Mouse (Mus musculus): ENCODE measurements around the gene Emc10. TPM values are rescaled to one million over a fixed set of nuclear protein-coding genes. Genes with fewer than 3 reads are reported as not detected.

Emc10 gene
- polyA plus RNA-seq, 1 experiment = 298 TPM

DNA sequence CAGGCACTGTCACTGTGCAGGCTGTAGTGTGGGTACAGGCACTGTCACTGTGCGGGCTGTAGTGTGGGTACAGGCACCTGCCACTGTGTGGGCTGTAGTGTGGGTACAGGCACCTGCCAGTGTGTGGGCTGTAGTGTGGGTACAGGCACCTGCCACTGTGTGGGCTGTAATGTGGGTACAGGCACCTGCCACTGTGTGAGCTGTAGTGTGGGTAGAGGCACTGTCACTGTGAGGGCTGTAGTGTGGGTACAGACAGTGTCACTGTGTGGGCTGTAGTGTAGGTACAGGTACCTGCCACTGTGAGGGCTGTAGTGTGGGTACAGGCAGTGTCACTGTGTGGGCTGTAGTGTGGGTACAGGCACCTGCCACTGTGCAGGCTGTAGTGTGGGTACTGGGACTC is 12.2 kb downstream of the Emc10 start:
- Histone ChIP-seq H3K27me3 (replicated peaks; ENCODE audit: control insufficient read depth, insufficient read depth, low read length) (no peaks in the 10 kb centered on the region), H3K4me1 (ENCODE audit: control insufficient read depth, insufficient read depth, low read length) (no peaks in the 10 kb centered on the region), H3K36me3 (ENCODE audit: control insufficient read depth, insufficient read depth, low read length) (no peaks in the 10 kb centered on the region), H3K27ac (ENCODE audit: insufficient read depth, low read depth, low read length) (no peak overlapping the region), H3K4me3 (ENCODE audit: insufficient read depth, low read depth, low read length) (no peak overlapping the region)
- TF ChIP-seq CTCF (conservative IDR thresholded peaks at IDR 0.05; ENCODE audit: insufficient read depth, insufficient read length, low read depth, low read length) = no peak
- TF ChIP-seq POLR2A (IDR thresholded peaks at IDR 0.05; ENCODE audit: low read depth, low read length) = no peak
- 95% methylated on average over 1 of the region's 1 CpGs for WGBS
- DNase-seq = no peak

DNA sequence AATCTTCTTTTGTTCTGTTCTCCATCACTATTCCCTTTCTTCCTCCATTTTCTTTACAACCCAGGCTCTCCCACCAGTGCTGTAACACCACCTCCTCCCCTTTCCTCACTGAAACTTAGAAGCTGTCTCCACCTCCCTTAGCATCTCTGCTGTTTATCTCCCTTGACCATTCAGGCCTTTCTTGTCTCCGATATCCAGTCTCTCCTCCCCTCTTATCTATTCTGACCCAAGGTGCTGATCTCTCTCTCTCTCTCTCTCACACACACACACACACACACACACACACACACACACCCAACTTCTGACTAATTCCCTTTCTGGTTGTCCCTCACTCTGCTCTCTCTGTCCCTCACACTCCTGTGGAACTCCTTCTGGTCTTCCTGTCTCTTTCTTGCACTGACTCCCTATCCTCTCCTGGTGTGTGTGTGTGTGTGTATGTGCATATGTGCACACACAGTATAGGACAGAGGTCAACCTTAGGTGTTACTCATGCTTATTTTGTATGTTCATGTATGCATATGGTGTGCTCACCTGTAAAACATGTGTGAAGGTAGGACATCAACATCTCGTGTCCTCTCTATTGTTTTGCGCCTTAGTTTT is 13.4 kb downstream of the Emc10 start:
- 52% methylated on average over 3 of the region's 3 CpGs for WGBS
- Histone ChIP-seq H3K4me1 (ENCODE audit: control insufficient read depth, insufficient read depth, low read length) (no peaks in the 10 kb centered on the region), H3K27ac (ENCODE audit: insufficient read depth, low read depth, low read length) (no peak overlapping the region), H3K4me3 (ENCODE audit: insufficient read depth, low read depth, low read length) (no peak overlapping the region), H3K36me3 (ENCODE audit: control insufficient read depth, insufficient read depth, low read length) (no peaks in the 10 kb centered on the region), H3K27me3 (replicated peaks; ENCODE audit: control insufficient read depth, insufficient read depth, low read length) (0 out of 2 replicates have a peak, but pooled peaks cover 1% of the 10 kb centered on the region)
- TF ChIP-seq CTCF (conservative IDR thresholded peaks at IDR 0.05; ENCODE audit: insufficient read depth, insufficient read length, low read depth, low read length) (no peak), POLR2A (IDR thresholded peaks at IDR 0.05; ENCODE audit: low read depth, low read length) (no peak)
- no peak for DNase-seq

DNA sequence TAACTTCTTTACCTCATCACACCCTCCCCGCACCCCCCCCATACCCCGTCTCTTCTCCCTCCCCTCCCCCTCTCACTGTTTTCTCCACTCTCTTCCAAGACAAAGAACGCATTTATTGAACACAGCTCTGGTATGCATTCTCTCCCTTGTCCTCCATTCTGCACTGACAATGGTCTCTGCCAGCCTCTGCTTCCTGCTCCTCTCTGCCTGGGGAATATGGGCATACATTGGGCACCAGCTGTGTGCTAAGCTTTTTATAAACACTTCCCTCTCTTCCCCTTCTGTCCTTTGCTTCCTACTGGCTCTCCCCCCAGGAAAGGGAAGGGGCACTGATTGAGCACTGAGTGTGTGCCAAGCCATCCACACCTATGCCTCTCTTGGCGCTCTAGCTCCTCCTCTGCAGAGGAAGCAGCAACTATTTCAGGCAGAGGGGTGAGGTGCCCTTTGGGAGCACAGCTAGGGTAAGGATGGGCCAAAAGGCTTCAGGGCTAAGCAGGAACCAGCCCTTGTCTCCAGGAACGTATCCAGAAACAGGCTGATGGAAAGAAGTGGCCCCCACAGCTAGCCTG is 21.2 kb downstream of the Emc10 start:
- no peak for TF ChIP-seq CTCF (conservative IDR thresholded peaks at IDR 0.05; ENCODE audit: insufficient read depth, insufficient read length, low read depth, low read length)
- TF ChIP-seq POLR2A (IDR thresholded peaks at IDR 0.05; ENCODE audit: low read depth, low read length) = no peak
- Histone ChIP-seq H3K36me3 (ENCODE audit: control insufficient read depth, insufficient read depth, low read length) (no peaks in the 10 kb centered on the region), H3K4me3 (ENCODE audit: insufficient read depth, low read depth, low read length) (no peak overlapping the region), H3K4me1 (ENCODE audit: control insufficient read depth, insufficient read depth, low read length) (no peaks in the 10 kb centered on the region), H3K27ac (ENCODE audit: insufficient read depth, low read depth, low read length) (no peak overlapping the region), H3K27me3 (replicated peaks; ENCODE audit: control insufficient read depth, insufficient read depth, low read length) (0 out of 2 replicates have a peak, but pooled peaks cover 1% of the 10 kb centered on the region)
- DNase-seq = no peak
- 29% methylated on average over 5 of the region's 5 CpGs for WGBS

DNA sequence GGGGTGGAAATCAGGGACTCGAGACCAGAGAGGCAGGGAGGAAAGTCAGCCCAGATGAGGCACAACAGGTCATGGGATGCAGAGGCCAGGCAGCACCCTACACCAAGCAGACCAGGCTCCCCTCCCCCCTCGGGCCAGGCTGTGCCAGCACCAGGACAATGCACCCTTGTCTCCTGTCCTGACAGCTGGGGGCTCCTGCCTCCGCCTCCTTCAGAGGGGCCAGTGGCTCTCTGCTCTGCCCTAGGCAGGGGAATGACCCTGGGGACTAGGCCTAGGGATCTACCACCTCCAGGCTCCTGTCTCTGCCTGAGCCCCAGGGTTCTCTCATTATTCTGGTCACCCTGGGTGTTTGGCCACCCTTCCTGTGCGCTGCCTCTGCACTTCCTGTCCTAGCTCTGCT is 21.9 kb downstream of the Emc10 start:
- 27% methylated on average over 4 of the region's 4 CpGs for WGBS
- no peaks in the 10 kb centered on the region for H3K4me1 ChIP-seq (ENCODE audit: control insufficient read depth, insufficient read depth, low read length)
- H3K27ac ChIP-seq (ENCODE audit: insufficient read depth, low read depth, low read length) = no peak overlapping the region
- no peaks in the 10 kb centered on the region for H3K36me3 ChIP-seq (ENCODE audit: control insufficient read depth, insufficient read depth, low read length)
- H3K27me3 ChIP-seq (replicated peaks; ENCODE audit: control insufficient read depth, insufficient read depth, low read length) = 0 out of 2 replicates have a peak, but pooled peaks cover 1% of the 10 kb centered on the region
- TF ChIP-seq POLR2A (IDR thresholded peaks at IDR 0.05; ENCODE audit: low read depth, low read length) (no peak), CTCF (conservative IDR thresholded peaks at IDR 0.05; ENCODE audit: insufficient read depth, insufficient read length, low read depth, low read length) (no peak)
- DNase-seq = no peak
- H3K4me3 ChIP-seq (ENCODE audit: insufficient read depth, low read depth, low read length) = no peak overlapping the region

DNA sequence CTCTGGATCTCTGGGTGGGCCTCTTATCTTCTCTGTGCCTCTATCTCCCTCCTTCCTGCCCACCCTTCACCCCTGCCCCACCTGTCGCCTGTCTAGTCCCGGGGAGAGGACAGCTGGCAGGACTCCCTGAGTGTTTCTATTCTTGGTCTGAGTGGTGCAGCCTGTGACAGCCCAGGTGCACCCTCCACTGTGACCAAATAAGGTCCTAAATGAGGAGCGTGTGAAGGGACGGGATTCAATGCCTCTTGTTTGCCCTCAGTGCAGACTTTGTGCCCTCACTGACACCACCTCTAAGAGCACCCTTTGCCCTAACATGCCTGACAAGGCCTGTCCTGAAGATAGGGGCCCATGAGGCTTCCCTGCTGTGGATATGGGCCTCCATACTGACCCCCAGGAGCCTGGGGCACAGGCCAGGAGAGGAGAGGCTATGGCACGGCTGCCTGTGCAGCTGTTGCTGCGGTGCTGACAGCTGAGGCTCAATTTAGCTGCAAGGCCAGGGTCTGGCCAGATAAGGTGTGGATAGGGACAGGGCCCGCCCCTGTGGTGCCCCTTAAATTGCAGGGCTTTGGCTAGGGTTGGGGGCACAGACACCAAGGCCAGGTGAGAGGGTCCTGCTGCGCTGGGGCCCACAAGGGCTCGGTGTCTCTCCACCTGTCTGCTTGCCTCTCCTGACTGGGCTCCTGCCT is 23.2 kb downstream of the Emc10 start:
- H3K36me3 ChIP-seq (ENCODE audit: control insufficient read depth, insufficient read depth, low read length) = no peaks in the 10 kb centered on the region
- no peak for DNase-seq
- H3K27me3 ChIP-seq (replicated peaks; ENCODE audit: control insufficient read depth, insufficient read depth, low read length) = no peaks in the 10 kb centered on the region
- TF ChIP-seq CTCF (conservative IDR thresholded peaks at IDR 0.05; ENCODE audit: insufficient read depth, insufficient read length, low read depth, low read length) (no peak), POLR2A (IDR thresholded peaks at IDR 0.05; ENCODE audit: low read depth, low read length) (no peak)
- no peak overlapping the region for H3K4me3 ChIP-seq (ENCODE audit: insufficient read depth, low read depth, low read length)
- H3K27ac ChIP-seq (ENCODE audit: insufficient read depth, low read depth, low read length) = no peak overlapping the region
- no peaks in the 10 kb centered on the region for H3K4me1 ChIP-seq (ENCODE audit: control insufficient read depth, insufficient read depth, low read length)
- WGBS = 47% methylated on average over 9 of the region's 9 CpGs

DNA sequence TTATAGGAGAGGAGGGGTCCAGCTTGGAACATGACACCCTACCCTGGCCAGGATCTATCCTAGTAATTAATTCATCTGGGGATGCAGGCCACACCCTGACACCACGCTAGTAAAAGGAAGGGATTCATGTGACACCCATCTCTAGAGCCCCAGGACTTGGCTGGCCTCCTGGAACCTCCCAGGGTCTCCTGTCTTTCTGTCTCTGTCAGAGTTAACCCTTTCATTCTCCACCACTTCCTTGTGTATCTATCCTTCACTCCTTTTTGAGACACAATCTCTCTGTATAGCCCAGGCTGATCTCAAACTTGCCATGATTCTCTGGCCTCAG is 23.8 kb downstream of the Emc10 start:
- Histone ChIP-seq H3K36me3 (ENCODE audit: control insufficient read depth, insufficient read depth, low read length) (no peaks in the 10 kb centered on the region), H3K27me3 (replicated peaks; ENCODE audit: control insufficient read depth, insufficient read depth, low read length) (no peaks in the 10 kb centered on the region), H3K4me3 (ENCODE audit: insufficient read depth, low read depth, low read length) (no peak overlapping the region), H3K4me1 (ENCODE audit: control insufficient read depth, insufficient read depth, low read length) (no peaks in the 10 kb centered on the region), H3K27ac (ENCODE audit: insufficient read depth, low read depth, low read length) (no peak overlapping the region)
- TF ChIP-seq CTCF (conservative IDR thresholded peaks at IDR 0.05; ENCODE audit: insufficient read depth, insufficient read length, low read depth, low read length) = no peak
- TF ChIP-seq POLR2A (IDR thresholded peaks at IDR 0.05; ENCODE audit: low read depth, low read length) = no peak
- DNase-seq = no peak
- 5% methylated on average over 1 of the region's 1 CpGs for WGBS

DNA sequence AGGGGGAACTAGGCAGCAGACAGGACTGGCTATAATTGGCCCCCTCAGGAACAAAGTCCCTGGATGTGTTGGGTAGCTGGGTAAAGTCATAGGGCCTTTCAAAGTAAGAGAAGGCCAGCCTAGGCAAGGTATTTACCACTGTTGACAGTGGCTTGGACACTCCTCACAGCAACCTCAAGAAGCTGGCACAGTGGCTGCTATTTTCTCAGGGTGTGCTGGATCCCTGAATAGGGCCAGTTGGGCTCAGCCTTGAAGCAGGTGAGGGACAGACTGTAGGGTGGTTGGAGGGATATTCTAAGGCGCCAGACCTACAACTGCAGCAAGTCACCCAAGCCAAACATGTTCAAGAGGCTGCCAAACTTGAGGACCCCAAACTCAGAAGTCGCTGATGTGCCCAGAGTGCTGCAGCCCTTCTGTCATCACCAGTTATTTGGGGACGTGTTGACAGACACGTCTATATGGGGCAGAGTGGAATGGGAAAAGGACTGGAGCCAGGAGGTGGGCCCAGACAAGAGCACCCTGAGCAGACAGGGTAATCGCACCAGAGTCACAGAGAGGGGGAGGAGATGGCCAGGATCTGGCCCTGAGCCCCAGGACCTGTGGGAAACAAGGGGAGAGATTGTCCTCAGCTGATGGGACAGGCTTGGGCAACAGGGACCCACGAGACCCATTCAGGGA is 24.3 kb downstream of the Emc10 start:
- no peak for DNase-seq
- 47% methylated on average over 6 of the region's 6 CpGs for WGBS
- H3K4me3 ChIP-seq (ENCODE audit: insufficient read depth, low read depth, low read length) = no peak overlapping the region
- no peaks in the 10 kb centered on the region for H3K4me1 ChIP-seq (ENCODE audit: control insufficient read depth, insufficient read depth, low read length)
- no peaks in the 10 kb centered on the region for H3K27me3 ChIP-seq (replicated peaks; ENCODE audit: control insufficient read depth, insufficient read depth, low read length)
- no peaks in the 10 kb centered on the region for H3K36me3 ChIP-seq (ENCODE audit: control insufficient read depth, insufficient read depth, low read length)
- no peak for TF ChIP-seq POLR2A (IDR thresholded peaks at IDR 0.05; ENCODE audit: low read depth, low read length)
- no peak for TF ChIP-seq CTCF (conservative IDR thresholded peaks at IDR 0.05; ENCODE audit: insufficient read depth, insufficient read length, low read depth, low read length)
- H3K27ac ChIP-seq (ENCODE audit: insufficient read depth, low read depth, low read length) = no peak overlapping the region
